Mouse (Mus musculus) heart, adult 11 months (tissue): ENCODE results near the gene Rab5c.

Experiments used
- DNase-seq: peaks from one replicate; pipeline ENCODE4 v3.0.0; 2022

Rab5c gene

DNA sequence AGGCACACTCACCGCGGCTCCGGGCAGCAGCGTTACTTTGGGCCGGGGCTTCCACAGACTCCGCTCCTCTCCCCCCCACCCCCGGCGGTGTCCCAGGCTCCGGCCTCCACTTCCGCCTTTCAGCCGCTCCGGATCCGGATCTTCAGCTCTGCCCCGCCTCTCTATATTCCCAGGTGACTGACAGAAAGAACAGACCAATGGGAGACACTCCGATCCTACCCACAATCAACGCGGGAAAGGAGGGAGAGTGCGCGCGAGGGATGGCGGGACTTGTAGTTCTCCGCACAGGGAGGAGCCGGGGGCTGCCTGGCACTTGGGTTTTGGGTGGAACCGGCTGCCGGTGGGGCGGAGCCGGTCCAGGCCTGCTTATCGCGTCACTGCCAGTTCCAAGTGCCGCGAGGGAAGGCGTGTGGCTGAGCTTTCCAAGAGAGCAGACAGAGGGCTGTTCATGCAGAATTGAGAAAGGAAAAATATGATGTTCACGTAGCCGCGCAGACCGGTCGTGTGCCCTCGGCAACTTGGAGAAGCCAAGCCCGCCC is at the start of gene Rab5c:
TSS of gene Rab5c (minus strand) at position 150 of the 539 bp plus-strand sequence.
- DNase-seq: peak; percentile 100

DNA sequence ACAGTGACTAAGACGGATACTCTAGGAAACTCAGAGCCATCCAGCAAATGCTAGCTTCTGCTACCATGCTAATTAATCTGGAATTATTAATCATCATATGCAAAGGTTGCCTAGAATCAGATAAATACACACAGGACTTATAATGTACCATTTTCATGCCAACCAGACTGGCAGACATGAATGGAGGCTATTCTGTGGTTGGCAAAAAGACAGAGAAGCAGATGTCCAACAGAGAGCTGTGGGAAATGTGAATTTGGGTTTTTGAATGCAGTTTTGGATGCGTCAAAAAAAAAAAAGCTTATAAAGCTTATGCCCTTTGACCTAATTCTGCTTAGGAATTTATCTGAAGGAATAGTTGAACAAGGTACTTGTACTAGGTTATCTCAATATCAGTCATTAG is 47.8 kb upstream of the Rab5c start:
- DNase-seq: no peak

DNA sequence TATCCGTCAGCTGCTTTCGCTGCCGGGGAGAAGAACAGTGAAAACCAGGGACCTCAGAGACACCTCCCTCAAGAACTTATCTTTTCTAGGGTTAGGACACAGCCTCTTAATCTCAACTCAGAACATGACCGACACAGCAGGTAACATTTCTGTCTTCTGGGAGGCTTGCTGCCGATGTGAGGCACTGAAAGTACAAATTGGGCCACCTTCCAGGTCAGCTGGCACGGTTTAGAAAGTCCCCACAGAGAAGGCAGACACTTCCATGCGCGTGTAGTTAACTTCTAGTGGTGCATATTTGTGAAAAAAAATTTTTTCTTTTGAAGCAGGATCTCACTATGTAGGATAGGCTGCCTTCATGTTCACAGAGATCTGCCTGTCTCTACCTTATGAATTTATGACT is 46.3 kb upstream of the Rab5c start:
- DNase-seq: no peak

DNA sequence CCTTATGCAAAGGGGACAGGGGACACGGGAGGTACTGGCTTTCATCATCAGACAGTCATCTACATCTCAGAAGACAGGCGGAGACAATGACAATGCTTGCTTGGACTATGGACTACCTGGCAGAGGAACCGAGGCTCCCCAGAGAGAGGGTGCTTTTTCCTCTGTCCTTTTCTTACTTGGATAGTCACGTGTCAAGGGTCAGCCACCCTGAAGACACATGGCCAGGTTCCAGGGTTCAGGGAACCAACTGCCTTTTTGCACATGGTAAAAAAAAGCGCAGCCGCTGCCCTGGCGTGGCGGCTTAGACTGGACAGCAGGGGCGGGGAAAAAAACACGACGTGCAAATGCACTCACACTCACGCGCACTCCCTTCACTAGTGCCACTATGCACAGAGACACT is 44.6 kb upstream of the Rab5c start:
- DNase-seq: no peak

DNA sequence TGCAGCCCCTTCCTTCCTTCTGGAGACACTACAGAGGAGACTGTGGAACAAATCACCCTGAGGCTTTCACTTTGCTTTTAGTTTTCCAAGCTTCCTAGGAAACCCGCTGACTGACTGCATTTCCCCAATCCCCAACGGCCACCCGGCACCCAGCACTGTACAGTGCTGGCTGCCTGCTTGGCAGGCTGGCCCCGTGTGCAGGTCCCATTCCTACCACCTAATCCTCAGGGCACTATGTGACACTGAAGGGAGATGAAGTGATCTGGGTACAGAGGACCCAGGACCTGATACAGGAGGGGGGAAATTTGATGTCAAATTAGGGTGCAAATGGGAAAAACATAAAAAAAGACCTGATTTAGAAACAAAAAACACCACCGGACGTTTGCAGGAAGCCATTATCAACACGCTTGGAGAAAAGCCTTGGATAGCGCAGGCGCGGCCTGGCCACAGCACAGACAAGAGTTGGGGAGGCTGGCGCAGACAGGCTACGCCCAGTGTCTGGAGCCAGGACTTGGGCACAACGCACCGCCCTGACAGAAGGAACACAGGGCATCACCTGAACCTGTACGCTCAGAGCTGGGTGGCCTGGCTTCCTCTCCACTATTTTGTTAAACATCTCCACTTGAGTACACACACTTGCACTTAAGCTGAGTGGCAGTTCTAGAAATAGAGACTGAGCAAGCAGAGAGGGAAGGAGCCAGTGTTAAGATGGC is 43.9 kb upstream of the Rab5c start:
- peak; percentile 91 for DNase-seq

- DNase-seq: no peak
Measured at GRCm38 (mm10) chr11:100780247-100780646, 42.2 kb upstream of the Rab5c start.

- no peak for DNase-seq
Measured at GRCm38 (mm10) chr11:100778069-100778468, 40.1 kb upstream of the Rab5c start.

- DNase-seq: no peak
Measured at GRCm38 (mm10) chr11:100775921-100776320, 37.9 kb upstream of the Rab5c start.

DNA sequence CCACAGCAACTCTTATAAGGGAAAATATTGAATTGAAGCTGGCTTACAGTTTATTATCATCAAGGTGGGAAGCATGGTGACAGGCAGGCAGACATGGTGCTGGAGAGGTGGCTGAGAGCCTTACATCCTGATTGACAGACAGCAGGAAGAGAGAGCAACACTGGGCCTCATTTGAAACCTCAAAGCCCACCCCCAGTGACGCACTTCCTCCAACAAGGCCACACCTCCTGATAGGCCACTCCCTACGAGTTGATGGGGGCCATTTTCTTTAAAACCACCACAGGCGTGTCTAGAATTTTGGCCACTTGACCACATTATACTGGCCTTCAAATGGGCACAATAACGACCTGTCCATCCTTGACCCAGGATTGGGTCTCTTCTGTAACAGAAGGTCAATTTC is 36.2 kb upstream of the Rab5c start:
- DNase-seq: no peak

DNA sequence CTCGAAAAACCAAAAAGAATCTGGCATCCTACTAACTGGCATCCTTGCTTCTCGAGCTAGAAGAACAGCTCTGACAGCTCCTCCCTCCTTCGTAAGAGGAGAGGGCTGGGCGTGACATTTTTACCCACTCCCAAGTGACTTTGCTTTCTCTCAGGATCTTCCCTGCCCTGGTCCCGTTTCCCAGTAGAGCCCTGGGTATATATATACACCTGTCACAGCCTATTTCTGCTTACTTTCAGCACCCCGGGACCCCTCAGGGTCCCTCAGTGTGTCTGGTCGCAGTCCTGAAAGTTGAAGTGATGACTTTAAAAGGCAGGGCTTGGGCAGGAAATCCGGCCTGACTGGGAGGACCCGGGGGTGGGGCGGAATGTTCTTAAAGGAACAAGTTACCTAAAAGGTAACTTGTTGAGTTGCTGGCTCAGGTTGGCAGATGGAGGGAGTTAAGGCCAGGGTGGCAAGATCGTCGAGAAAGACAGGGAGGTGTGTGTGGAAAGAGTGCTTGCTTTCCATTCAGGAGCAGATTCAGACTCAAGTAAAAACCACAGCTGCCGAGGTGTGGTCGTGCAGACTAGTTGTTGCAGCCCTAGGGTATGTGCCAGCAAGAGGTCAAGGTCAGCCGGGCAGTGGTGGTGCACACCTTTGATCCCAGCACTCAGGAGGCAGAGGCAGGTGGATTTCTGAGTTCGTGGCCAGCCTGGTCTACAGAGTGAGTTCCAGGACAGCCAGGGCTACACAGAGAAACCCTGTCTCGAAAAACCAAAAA is 32.8 kb upstream of the Rab5c start, which contains the start of gene Ghdc:
TSS of gene Ghdc (minus strand) at position 312 of the 763 bp plus-strand sequence.
- peak; percentile 98 for DNase-seq

- no peak for DNase-seq
Measured at GRCm38 (mm10) chr11:100769980-100770379, 32.0 kb upstream of the Rab5c start.

DNA sequence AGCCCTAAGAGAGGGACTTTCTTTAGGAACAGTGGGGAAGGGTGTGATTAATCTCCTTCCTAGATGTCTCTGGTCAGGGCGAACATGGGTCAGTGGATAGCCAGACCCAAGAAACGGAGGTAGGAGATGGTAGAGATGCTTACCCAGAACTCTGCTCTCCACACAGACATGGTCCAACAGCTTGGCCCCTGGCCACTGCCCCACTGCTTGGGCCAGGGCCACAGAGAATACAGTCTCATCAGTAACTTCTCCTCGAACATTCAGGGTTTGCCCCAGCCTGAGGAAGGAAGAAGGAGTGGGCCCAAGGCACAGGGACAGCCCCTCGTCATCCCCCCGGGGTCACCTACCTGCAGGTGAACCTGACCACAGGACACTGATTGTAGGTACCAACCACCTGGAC is 29.9 kb upstream of the Rab5c start:
- DNase-seq: no peak

DNA sequence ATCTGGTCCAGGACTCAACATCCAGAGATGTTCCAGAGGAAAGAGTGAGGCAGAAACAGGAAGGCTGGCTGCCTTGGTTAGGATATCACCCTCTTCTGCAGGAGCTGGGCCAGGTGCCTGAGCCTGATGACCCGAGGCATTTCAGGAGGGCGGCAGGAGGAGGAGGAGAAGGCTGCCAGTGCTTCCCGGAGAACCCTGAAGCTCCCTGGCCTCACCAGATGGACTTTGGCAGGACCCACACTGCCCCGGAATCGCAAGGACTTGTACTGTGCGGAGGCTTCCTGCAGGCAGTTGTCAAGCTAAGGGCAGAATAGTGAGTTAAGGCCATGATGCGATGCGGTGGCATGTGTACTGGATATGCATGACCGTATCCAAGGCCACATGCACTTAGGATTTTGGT is 28.7 kb upstream of the Rab5c start:
- no peak for DNase-seq

DNA sequence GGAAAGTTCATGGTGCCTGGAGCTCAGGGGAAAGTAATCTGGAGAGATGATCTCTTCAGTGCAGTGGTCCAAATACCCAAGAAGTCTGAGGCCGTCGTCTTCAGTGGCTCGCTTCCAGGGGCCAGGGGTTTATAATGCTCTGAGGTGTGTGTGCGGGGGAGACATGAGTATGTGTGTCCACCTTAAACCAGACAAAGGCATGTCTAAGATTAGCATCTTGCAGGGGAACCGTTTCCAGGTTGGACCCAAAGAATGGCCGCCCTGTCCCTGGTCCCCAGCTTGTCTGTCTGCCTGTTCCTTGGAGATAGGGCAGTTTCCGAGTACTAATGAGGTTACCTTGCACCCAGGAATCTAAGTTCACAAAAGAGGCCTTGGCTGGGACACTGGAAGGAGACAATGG is 24.8 kb upstream of the Rab5c start, which contains the start of gene Hcrt:
TSS of gene Hcrt (minus strand) at position 101 of the 400 bp plus-strand sequence.
- no peak for DNase-seq

DNA sequence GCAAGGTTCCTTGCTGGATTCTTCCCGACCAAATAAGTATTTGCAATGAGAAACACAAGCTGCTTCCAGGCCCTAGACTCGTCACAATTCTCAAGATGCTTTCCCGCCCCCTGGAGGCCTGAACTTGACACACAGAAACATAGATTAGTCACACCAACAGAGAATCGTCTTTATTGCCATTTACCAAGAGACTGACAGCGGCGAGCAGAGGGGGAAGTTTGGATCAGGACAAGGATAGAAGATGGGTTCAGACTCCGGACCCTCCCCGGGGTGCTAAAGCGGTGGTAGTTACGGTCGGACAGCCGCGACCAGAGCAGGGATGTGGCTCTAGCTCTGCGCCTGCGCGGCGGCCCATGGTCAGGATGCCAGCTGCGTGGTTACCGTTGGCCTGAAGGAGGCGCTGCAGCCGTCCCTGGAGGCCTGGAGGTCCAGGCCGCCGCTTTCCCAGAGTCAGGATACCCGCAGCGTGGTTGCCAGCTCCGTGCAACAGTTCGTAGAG is 23.6 kb upstream of the Rab5c start:
- DNase-seq: peak; percentile 99

- peak; percentile 95 for DNase-seq
Measured at GRCm38 (mm10) chr11:100759611-100760233, 21.7 kb upstream of the Rab5c start, which contains the start of gene Kcnh4. TSS of gene Kcnh4 (minus strand) at chr11:100759942.

DNA sequence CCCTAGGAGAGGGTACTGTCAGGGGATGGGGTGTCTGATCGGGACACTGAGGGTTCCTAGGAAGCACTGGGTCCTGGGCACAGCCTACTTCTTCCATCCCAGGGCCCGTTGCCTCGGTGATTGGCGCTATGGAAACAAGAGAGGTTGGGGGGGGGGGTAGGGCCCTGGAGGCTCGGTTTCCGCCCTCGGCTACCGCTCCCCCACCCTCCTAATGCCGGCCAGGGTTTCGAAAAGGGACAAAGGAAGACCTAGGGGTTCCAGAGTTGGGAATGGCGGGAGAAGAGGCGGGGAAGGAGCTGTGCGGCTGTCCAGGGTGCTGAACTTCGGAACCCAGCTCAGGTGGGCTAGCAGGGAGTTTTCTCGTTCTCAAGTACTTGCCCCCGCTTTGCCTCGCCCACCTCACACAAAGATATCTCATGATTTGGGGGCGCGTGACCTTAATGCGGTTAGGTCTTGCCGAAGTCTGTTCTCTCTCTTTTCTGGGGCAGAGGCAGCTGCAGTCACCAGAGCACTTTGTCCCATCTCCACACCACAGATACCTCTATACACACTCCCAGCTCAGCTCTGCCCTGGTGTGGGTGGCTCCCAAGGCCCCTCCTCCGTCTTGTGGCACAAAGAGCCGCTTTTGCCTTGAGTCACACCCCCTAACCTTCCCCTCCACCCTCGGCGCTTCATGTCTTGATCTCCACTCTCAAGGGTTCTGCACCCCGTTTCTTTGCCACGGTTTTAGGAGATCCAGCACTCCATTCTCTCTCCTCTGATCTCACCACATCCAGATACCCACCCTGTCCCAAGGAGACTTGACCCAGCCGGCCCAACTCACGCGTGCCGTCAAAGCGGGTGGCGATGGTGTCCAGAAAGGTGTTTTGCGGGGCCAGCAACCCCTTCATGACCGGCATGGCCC is 20.9 kb upstream of the Rab5c start:
- DNase-seq: peak; percentile 88

GRCm38 (mm10) chr11:100757566-100757965 is 19.6 kb upstream of the Rab5c start:
- DNase-seq: peak; percentile 86

DNA sequence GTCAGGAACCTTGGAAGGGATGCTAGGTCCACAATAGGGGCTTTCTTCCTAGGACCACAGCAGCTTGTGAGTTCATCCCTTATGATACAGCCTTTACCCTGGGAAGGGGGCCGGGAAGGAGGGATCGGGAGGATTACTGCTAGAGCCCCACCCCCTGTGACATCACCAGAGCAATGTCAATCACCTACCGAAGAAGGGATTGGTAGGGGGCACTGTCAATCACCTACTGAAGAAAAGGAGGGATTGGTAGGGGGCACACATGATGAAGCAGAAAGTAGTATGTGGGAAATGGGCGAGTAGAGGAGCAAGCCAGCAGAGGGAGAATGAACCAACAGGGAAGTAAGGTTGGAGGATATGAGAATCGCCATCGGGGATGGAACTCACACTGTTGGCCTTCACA is 18.5 kb upstream of the Rab5c start:
- DNase-seq: no peak

GRCm38 (mm10) chr11:100754693-100755057 is 16.7 kb upstream of the Rab5c start:
- DNase-seq: no peak

- DNase-seq: peak; percentile 87
Measured at GRCm38 (mm10) chr11:100754021-100754692, 16.1 kb upstream of the Rab5c start.

- no peak for DNase-seq
Measured at GRCm38 (mm10) chr11:100752294-100752693, 14.3 kb upstream of the Rab5c start.
